Mouse (Mus musculus) embryonic facial prominence, embryonic 14.5 days (tissue): Measurements from ENCODE around the gene Mpped2. TPM values are rescaled to one million over a fixed set of nuclear protein-coding genes. Genes with fewer than 3 reads are reported as not detected.
A peak's percentile ranks its signal among the peaks of the same experiment; 100 is the strongest.

Experiments used
- ATAC-seq: fragments of 200-750 bp; cut with Nextera tagmentation; 2 replicates; pipeline ENCODE4 v1.8.0; 2017; ENCODE audit warnings: low read depth, moderate number of reproducible peaks, moderate TSS enrichment
- DNase-seq: peaks from one replicate; pipeline ENCODE4 v3.0.0-alpha.2; 2015; ENCODE audit warnings: low spot score
- H3K27ac ChIP-seq: fragments of 300-500 bp; sonication (generic); replicated peaks from 2 replicates; pipeline ENCODE4 v1.5.1; 2014; ENCODE audit warnings: low read depth, mild to moderate bottlenecking, low read length, moderate library complexity
- H3K27me3 ChIP-seq: fragments of 300-500 bp; sonication (generic); replicated peaks from 2 replicates; pipeline ENCODE4 v1.6.1; 2014; ENCODE audit warnings: low read length; ENCODE audit not compliant: control insufficient read depth, insufficient read depth
- H3K36me3 ChIP-seq: fragments of 300-500 bp; sonication (generic); 2 replicates; pipeline ENCODE4 v1.6.1; 2014; ENCODE audit warnings: low read length, mixed read lengths; ENCODE audit not compliant: control insufficient read depth, insufficient read depth
- H3K4me1 ChIP-seq: fragments of 300-500 bp; sonication (generic); 2 replicates; pipeline ENCODE4 v1.6.1; 2014; ENCODE audit warnings: antibody characterized with exemption, low read length; ENCODE audit not compliant: control insufficient read depth, insufficient read depth
- H3K4me2 ChIP-seq: fragments of 300-500 bp; sonication (generic); 2 replicates; pipeline ENCODE4 v1.6.1; 2014; ENCODE audit warnings: low read depth, mild to moderate bottlenecking, low read length, moderate library complexity, mixed read lengths
- H3K4me3 ChIP-seq: fragments of 300-500 bp; sonication (generic); 2 replicates; pipeline ENCODE4 v1.5.1; 2014; ENCODE audit warnings: low read depth, mild to moderate bottlenecking, low read length
- H3K9ac ChIP-seq: fragments of 300-500 bp; sonication (generic); 2 replicates; pipeline ENCODE4 v1.6.1; 2014; ENCODE audit warnings: low read depth, mild to moderate bottlenecking, low read length, moderate library complexity, mixed read lengths
- H3K9me3 ChIP-seq: fragments of 300-500 bp; sonication (generic); 2 replicates; pipeline ENCODE4 v1.6.1; 2016; ENCODE audit warnings: low read length; ENCODE audit not compliant: control insufficient read depth
- WGBS: fragments of 180-500 bp; shearing (Covaris S2); extraction: QIAGEN DNeasy Blood & Tissue Kit; methylation state at CpG from one replicate; pipeline ENCODE4 v1.1.7; 2014; 5-methylcytosine and 5-hydroxymethylcytosine counted together
- polyA plus RNA-seq: library from polyadenylated mRNA; unstranded; fragments of >200 nt; fragmentation: Nextera tagmentation; extraction: Ambion mirVana; gene quantifications from 2 replicates; pipeline ENCODE4 v1.2.1, GENCODE M21; 2014

Mpped2 gene
- polyA plus RNA-seq, 1 experiment from 2014 or later: 52.5 TPM

DNA sequence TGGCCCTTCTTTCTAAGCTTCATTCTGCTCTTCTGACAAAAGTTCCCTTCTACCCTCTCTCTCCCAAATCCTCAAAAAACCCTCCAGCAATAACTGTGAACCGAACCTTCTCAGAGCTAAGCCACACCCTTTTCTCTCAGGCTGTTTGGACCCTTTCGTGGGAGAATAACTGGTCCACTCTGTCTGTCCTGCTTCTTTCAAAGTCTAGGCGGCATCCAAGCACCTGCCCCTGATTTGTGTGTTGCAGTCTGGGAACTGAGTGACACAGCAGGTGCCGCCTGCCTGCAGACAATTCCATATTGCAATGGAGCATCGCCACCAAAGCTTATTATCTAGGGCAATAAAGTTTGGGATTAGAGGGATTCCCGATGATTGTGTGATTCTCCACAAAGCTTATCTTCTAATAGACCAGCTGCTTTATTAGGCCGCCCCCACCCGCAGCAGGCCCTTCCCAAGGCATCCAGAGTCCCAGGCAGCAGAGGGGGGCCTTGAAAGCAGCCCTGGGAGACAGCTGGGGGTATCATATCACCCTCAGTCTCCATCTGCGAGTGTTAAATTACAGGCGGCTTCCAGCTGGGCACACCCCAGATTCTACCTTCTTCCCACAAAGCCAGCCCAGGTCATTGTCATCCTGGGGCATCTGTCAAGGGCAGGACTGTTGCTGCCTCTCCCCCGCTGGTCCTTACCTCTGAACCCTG, 202.4 kb downstream of the Mpped2 start:
- no peaks in the 10 kb centered on the region for H3K9me3 ChIP-seq
- no peaks in the 10 kb centered on the region for H3K36me3 ChIP-seq
- H3K9ac ChIP-seq: no peak overlapping the region
- WGBS: 25% methylated on average over 11 of the region's 11 CpGs
- ATAC-seq (peak; percentile 93), DNase-seq (peak; percentile 77)
- no peaks in the 10 kb centered on the region for H3K4me1 ChIP-seq
- H3K27ac ChIP-seq: no peak overlapping the region
- no peaks in the 10 kb centered on the region for H3K27me3 ChIP-seq
- H3K4me3 ChIP-seq: no peak overlapping the region
- H3K4me2 ChIP-seq: no peak overlapping the region

DNA sequence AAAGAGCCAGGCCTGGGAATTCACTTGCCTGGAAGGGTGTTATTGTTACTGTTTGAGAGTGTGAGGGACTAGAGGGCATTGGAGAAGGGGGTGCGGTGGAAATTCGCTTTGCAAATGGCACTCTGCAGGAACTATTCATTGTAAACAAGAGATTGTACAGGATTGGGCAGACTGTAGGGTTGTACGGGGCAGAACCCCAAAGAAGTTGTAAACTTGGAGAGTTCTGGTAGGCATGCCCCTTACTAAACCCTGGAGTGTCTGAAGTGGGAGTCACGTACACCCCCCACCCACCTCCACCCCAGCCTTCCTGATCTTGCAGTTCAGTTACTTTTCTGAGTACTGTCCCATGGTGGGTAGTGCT, 202.9 kb downstream of the Mpped2 start:
- DNase-seq (no peak), ATAC-seq (no peak; the same call in 1 of the 2 replicates)
- no peaks in the 10 kb centered on the region for H3K27me3 ChIP-seq
- H3K9me3 ChIP-seq: no peaks in the 10 kb centered on the region
- H3K4me3 ChIP-seq: no peak overlapping the region
- no peak overlapping the region for H3K27ac ChIP-seq
- H3K4me2 ChIP-seq: no peak overlapping the region
- no peak overlapping the region for H3K9ac ChIP-seq
- no peaks in the 10 kb centered on the region for H3K4me1 ChIP-seq
- no peaks in the 10 kb centered on the region for H3K36me3 ChIP-seq
- 40% methylated on average over 4 of the region's 4 CpGs for WGBS

- DNase-seq: no peak
- H3K36me3 ChIP-seq: no peaks in the 10 kb centered on the region
- WGBS: 37% methylated on average over 5 of the region's 6 CpGs
- no peak overlapping the region for H3K4me2 ChIP-seq
- no peak overlapping the region for H3K27ac ChIP-seq
- H3K9me3 ChIP-seq: no peaks in the 10 kb centered on the region
- no peak for ATAC-seq
- H3K9ac ChIP-seq: no peak overlapping the region
- H3K4me3 ChIP-seq: no peak overlapping the region
- no peaks in the 10 kb centered on the region for H3K27me3 ChIP-seq
- no peaks in the 10 kb centered on the region; the same call in 1 of the 2 replicates for H3K4me1 ChIP-seq
Measured at GRCm38 (mm10) chr2:106911951-106912480, 218.9 kb downstream of the Mpped2 start.
